7 mouse cellular contexts compared by ENCODE assay signal in genomic region chr11:97685613-97686321, GRCm38 (mm10). TPM values are rescaled to one million over a fixed set of nuclear protein-coding genes. Genes with fewer than 3 reads are reported as not detected.
DNase-seq lines count a peak whose midpoint lies in the region; ATAC-seq lines count a peak whose summit lies in the region.

Gene Cisd3, plus strand, starts transcription at chr11:97685826.

- peaks cover 10% of the 10 kb centered on the region for H3K4me1 ChIP-seq in heart, embryonic 11.5 days (ENCODE audit: control insufficient read depth, insufficient read depth, low read length)
- peaks cover 39% of the 10 kb centered on the region for H3K4me1 ChIP-seq in kidney, embryonic 16.5 days (ENCODE audit: insufficient read depth, low read length)

- peak within 1 kb of the TSS; percentile 79 for H3K4me2 ChIP-seq in heart, embryonic 11.5 days
- H3K4me2 ChIP-seq in kidney, embryonic 16.5 days (replicated peaks; ENCODE audit: low read depth, low read length), result peak within 1 kb of the TSS; percentile 58

- peaks cover 10% of the 10 kb centered on the region for H3K36me3 ChIP-seq in heart, embryonic 11.5 days (ENCODE audit: control insufficient read depth, insufficient read depth, low read length)
- H3K36me3 ChIP-seq in kidney, embryonic 16.5 days (ENCODE audit: insufficient read depth, low read length), result peaks cover 39% of the 10 kb centered on the region

- no peaks in the 10 kb centered on the region for H3K27me3 ChIP-seq in heart, embryonic 11.5 days (ENCODE audit: control insufficient read depth, insufficient read depth, low read length)
- no peaks in the 10 kb centered on the region for H3K27me3 ChIP-seq in kidney, embryonic 16.5 days (ENCODE audit: insufficient read depth, low read length)

- H3K27ac ChIP-seq in heart, embryonic 11.5 days (ENCODE audit: low read depth, low read length), result peak within 1 kb of the TSS; percentile 59; the same call in 1 of the 2 replicates
- peak within 1 kb of the TSS; percentile 65 for H3K27ac ChIP-seq in kidney, embryonic 16.5 days (ENCODE audit: low read length)

- DNase-seq in adrenal gland, postnatal 36 days, result peak; percentile 99
- DNase-seq in liver, result peak; percentile 85
- DNase-seq in monocyte, adult 2 months (ENCODE audit: low read depth in 1 of 2, low spot score in 2 of 2), result peak; percentile 52 to 73
- DNase-seq in spleen, postnatal 14 days (ENCODE audit: low spot score in 2 of 2), result peak; percentile 72 to 77

- H3K4me3 ChIP-seq in heart, embryonic 11.5 days (ENCODE audit: low read depth, low read length), result peak within 1 kb of the TSS; percentile 38
- peak within 1 kb of the TSS; percentile 42 for H3K4me3 ChIP-seq in kidney, embryonic 16.5 days (ENCODE audit: low read length)

- peak within 1 kb of the TSS; percentile 68 for H3K9ac ChIP-seq in heart, embryonic 11.5 days (ENCODE audit: low read depth, low read length)
- H3K9ac ChIP-seq in kidney, embryonic 16.5 days (replicated peaks; ENCODE audit: low read length), result peak within 1 kb of the TSS; percentile 49

- H3K9me3 ChIP-seq in heart, embryonic 11.5 days (replicated peaks; ENCODE audit: control insufficient read depth, low read length), result no peaks in the 10 kb centered on the region
- H3K9me3 ChIP-seq in kidney, embryonic 16.5 days (ENCODE audit: low read length), result no peaks in the 10 kb centered on the region

- under 1% methylated on average over 43 of the region's 43 CpGs for WGBS in heart, embryonic 11.5 days (ENCODE audit: insufficient replicate concordance)
- WGBS in kidney, embryonic 16.5 days, result under 1% methylated on average over 42 of the region's 43 CpGs

- 0 out of 2 replicates have a peak, but pooled peaks have one; percentile 42 for ATAC-seq in erythroblast, adult 5-6 weeks (replicated peaks; ENCODE audit: low FRiP score, poor library complexity, severe bottlenecking)
- ATAC-seq in heart, embryonic 11.5 days (replicated peaks; ENCODE audit: insufficient number of reproducible peaks, low FRiP score, low TSS enrichment), result peak; percentile 84
- ATAC-seq in kidney, embryonic 16.5 days (ENCODE audit: low FRiP score, low TSS enrichment), result peak; percentile 91

RNA-seq across cellular contexts. Expression of gene Cisd3, which starts in this region (rescaled TPM):
- 100 to 1,000 TPM; 187 to 222 TPM for total RNA-seq in adrenal gland, postnatal 36 days (2021)
- total RNA-seq in erythroblast, adult 5-6 weeks (2015; ENCODE audit: low replicate concordance), result 2.3 TPM in 1 of 2 replicates, not detected in the other
- 1.7 TPM in 1 of 2 replicates, not detected in the other for total RNA-seq in erythroblast, adult 5-6 weeks (2017; ENCODE audit: low replicate concordance)
- polyA plus RNA-seq in heart, embryonic 11.5 days (2014; fragmentation: Nextera tagmentation; extraction: Ambion mirVana), result 45.8 and 52.3 TPM in 2 replicates
- 47.3 and 53.1 TPM in 2 replicates for polyA plus RNA-seq in kidney, embryonic 16.5 days (2015; fragmentation: Nextera tagmentation; extraction: Ambion mirVana)

Comparison
In these comparisons a context has a peak if more than half of its experiments do, and no peak if none do; other contexts are left out.
1. Peak in every context shown above with its lines: DNase-seq, ATAC-seq, H3K4me3 ChIP-seq and H3K27ac ChIP-seq.
2. RNA of gene Cisd3 (total RNA-seq): 187 to 222 TPM in adrenal gland, postnatal 36 days; 1.7 to 2.3 TPM in erythroblast, adult 5-6 weeks; every median in the first group is over 10 times any median in the second.